Mouse (Mus musculus) G1E (cell line): Measurements from ENCODE around the gene Sac3d1. TPM values are rescaled to one million over a fixed set of nuclear protein-coding genes. Genes with fewer than 3 reads are reported as not detected.
A peak's percentile ranks its signal among the peaks of the same experiment; 100 is the strongest.

ENCODE experiments used
- ATAC-seq: 2 replicates; pipeline ENCODE4 v1.8.0; 2016; ENCODE audit warnings: mild to moderate bottlenecking; ENCODE audit not compliant: insufficient number of reproducible peaks, poor library complexity, low FRiP score, severe bottlenecking; ENCODE audit errors: extremely low read depth
- DNase-seq: peaks from one replicate; pipeline ENCODE4 v3.0.0; 2012; ENCODE audit warnings: low spot score
- H3K27me3 ChIP-seq: 2 replicates; pipeline ENCODE4 v1.6.1; 2012; ENCODE audit warnings: mild to moderate bottlenecking, low read length, inconsistent platforms; ENCODE audit not compliant: insufficient read depth
- H3K36me3 ChIP-seq: replicated peaks from 2 replicates; pipeline ENCODE3; 2012; ENCODE audit warnings: mild to moderate bottlenecking, inconsistent platforms
- H3K4me1 ChIP-seq: 2 replicates; pipeline ENCODE4 v1.6.1; 2012; ENCODE audit warnings: low read depth, low read length, inconsistent platforms, mixed read lengths; ENCODE audit not compliant: insufficient read depth
- H3K4me3 ChIP-seq: 2 replicates; pipeline ENCODE4 v1.5.1; 2012; ENCODE audit warnings: low read depth, mild to moderate bottlenecking, inconsistent platforms, low read length, moderate library complexity, mixed read lengths
- H3K9me3 ChIP-seq: replicated peaks from 2 replicates; pipeline ENCODE4 v1.6.1; 2012; ENCODE audit warnings: inconsistent platforms
- CTCF ChIP-seq: IDR thresholded peaks from 2 replicates; pipeline ENCODE4 v1.5.1; 2012; ENCODE audit warnings: low read depth, low read length, inconsistent platforms, mixed read lengths
- GATA1 ChIP-seq: IDR thresholded peaks from 2 replicates; pipeline ENCODE4 v1.6.1; 2012; ENCODE audit warnings: borderline replicate concordance, low read length, inconsistent platforms, mixed read lengths
- GATA2 ChIP-seq: IDR thresholded peaks from 2 replicates; pipeline ENCODE4 v1.6.1; 2012; ENCODE audit warnings: low read depth, low read length, inconsistent platforms, borderline replicate concordance
- POLR2AphosphoS5 ChIP-seq: IDR thresholded peaks from 2 replicates; pipeline ENCODE4 v1.6.1; 2012; ENCODE audit warnings: low read depth, low read length, inconsistent platforms; ENCODE audit not compliant: insufficient replicate concordance
- TAL1 ChIP-seq: conservative IDR thresholded peaks from 2 replicates; pipeline ENCODE4 v1.6.1; 2012; ENCODE audit warnings: low read depth, low read length, inconsistent platforms, mixed read lengths
- polyA plus RNA-seq: library from polyadenylated mRNA; stranded (reverse); fragments of >175 nt; gene quantifications from 2 replicates; pipeline ENCODE4 v1.2.3, GENCODE M21; 2012
- total RNA-seq, 2 experiments: library from RNA; stranded (forward) in 1 of 2; stranded (reverse) in 1 of 2; fragments of 200-1000 nt in 1 of 2; fragments of >200 nt in 1 of 2; fragmentation: Nextera tagmentation in 1 of 2; gene quantifications; 2 replicates each; pipeline ENCODE4 v1.2.3; 2014 to 2017

The Sac3d1 gene
- total and polyA plus RNA-seq, 3 experiments, result 7.9 to 69.2 (median 10.2) TPM

DNA sequence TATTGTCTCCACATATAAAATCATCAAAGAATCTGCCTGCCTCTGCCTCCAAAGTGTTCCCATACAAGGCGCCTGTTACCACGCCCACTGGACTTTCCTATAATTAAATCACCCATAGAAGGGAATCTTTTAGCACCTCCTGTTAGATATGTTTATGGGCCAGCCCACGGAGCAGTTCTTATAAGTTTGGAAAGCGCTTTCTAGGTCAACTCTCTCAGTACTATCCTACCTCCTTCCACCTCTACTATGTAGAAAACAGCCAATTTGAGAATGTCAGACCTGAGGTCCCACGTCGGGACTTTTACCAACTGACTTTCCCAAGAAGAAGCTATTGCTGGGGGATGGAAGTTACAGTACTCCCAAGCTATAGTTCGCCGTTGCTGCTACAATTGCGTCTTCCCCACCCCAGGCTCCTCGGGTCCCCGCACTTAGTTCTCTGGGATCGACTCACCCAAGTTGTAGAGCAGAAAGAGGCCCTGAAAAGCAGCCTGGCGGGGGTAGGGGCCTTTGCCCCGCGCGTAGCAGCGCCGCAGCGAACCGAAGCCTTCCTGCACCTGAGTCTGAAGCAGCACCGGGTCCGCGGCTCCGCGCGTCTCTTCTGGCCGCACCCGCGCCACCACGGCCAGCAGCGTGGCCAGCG, 984 bp downstream of the Sac3d1 start:
- H3K9me3 ChIP-seq, result no peaks in the 10 kb centered on the region
- peaks cover 75% of the 10 kb centered on the region for H3K36me3 ChIP-seq
- no peaks in the 10 kb centered on the region for H3K27me3 ChIP-seq
- ATAC-seq, result no peak
- H3K4me3 ChIP-seq, result peak overlapping the region; percentile 90
- TF ChIP-seq GATA1 (no peak), TAL1 (no peak), GATA2 (no peak), POLR2AphosphoS5 (no peak), CTCF (no peak)
- DNase-seq, result peak; percentile 16
- H3K4me1 ChIP-seq, result peaks cover 36% of the 10 kb centered on the region

GRCm38 (mm10) chr19:6116113-6116850, 2.2 kb downstream of the Sac3d1 start:
- TF ChIP-seq POLR2AphosphoS5, result no peak
- TF ChIP-seq TAL1, result no peak
- TF ChIP-seq CTCF, result no peak
- no peak for TF ChIP-seq GATA2
- TF ChIP-seq GATA1, result no peak
- H3K36me3 ChIP-seq, result peaks cover 73% of the 10 kb centered on the region

DNA sequence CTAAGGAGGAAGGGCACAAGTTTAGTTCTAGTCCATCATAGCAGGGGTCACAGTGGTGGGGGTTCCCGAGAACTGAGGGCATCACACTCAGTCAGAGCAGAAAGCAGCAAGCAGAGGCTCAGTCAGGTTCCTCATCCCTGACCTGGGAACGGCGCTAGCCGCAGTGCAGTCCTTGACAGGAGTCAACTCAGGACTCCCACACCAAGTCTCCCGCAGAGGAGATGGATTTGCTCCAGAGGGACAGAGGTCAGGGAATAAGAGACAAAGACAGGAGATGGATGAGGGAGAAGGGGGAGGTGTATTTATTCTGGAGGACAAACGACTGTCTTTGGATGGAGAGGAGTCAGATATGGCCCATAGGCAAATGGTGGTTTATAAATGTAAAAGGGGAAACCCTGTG, 5.3 kb downstream of the Sac3d1 start:
- DNase-seq, result no peak
- Histone ChIP-seq H3K4me1 (peaks cover 36% of the 10 kb centered on the region), H3K9me3 (no peaks in the 10 kb centered on the region), H3K27me3 (peaks cover 2% of the 10 kb centered on the region; the same call in 1 of the 2 replicates), H3K4me3 (no peak overlapping the region), H3K36me3 (peaks cover 66% of the 10 kb centered on the region)
- TF ChIP-seq CTCF, result no peak
- no peak for TF ChIP-seq POLR2AphosphoS5
- no peak for TF ChIP-seq TAL1
- no peak for TF ChIP-seq GATA1
- no peak for TF ChIP-seq GATA2
- ATAC-seq, result no peak

More at GRCm38 (mm10) chr19:6116113-6116850, 2.2 kb downstream of the Sac3d1 start:
- DNase-seq (no peak), ATAC-seq (no peak)
- Histone ChIP-seq H3K4me3 (peak overlapping the region; percentile 41; the same call in 1 of the 2 replicates), H3K4me1 (peaks cover 36% of the 10 kb centered on the region), H3K9me3 (no peaks in the 10 kb centered on the region), H3K27me3 (no peaks in the 10 kb centered on the region)

GRCm38 (mm10) chr19:6105586-6105985, 12.9 kb downstream of the Sac3d1 start, which contains the start of gene Naaladl1:
Gene Naaladl1, plus strand, starts transcription at chr19:6105782.
- Histone ChIP-seq H3K27me3 (peaks cover 2% of the 10 kb centered on the region; the same call in 1 of the 2 replicates), H3K9me3 (no peaks in the 10 kb centered on the region), H3K36me3 (peaks cover 31% of the 10 kb centered on the region), H3K4me3 (peak within 1 kb of the TSS; percentile 31; the same call in 1 of the 2 replicates), H3K4me1 (peaks cover 62% of the 10 kb centered on the region)
- DNase-seq (no peak), ATAC-seq (no peak)
- no peak for TF ChIP-seq TAL1
- no peak for TF ChIP-seq GATA1
- no peak for TF ChIP-seq GATA2
- no peak for TF ChIP-seq CTCF
- TF ChIP-seq POLR2AphosphoS5, result no peak

DNA sequence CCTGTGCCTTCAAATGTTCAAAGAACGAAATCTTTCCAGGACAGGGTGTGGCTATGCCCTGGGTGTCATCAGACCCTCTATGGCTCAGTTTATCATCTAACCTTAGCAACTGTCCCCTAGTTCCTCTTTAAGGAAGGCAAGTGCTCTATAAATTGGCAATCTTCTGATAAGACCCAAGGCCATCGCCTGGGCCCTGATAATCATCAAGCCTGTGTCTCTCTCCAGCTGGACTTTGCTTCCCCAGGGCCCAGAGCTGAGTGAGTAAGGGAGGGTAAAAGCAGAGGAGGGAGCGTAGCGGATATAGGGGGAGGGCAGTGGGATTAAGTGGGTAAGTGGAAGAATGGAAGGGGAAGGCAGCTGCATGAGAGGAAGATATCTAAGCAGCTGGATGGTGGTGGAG, 14.0 kb downstream of the Sac3d1 start:
- ATAC-seq, result peak; percentile 77
- H3K4me1 ChIP-seq, result peaks cover 62% of the 10 kb centered on the region

More for the DNA sequence above, 14.0 kb downstream of the Sac3d1 start:
- DNase-seq, result peak; percentile 65
- Histone ChIP-seq H3K9me3 (no peaks in the 10 kb centered on the region), H3K4me3 (peak overlapping the region; percentile 31; the same call in 1 of the 2 replicates), H3K27me3 (no peaks in the 10 kb centered on the region; the same call in 1 of the 2 replicates), H3K36me3 (peaks cover 37% of the 10 kb centered on the region)
- no peak; the same call in 1 of the 2 replicates for TF ChIP-seq TAL1
- no peak for TF ChIP-seq GATA1
- TF ChIP-seq CTCF, result no peak
- no peak for TF ChIP-seq GATA2
- TF ChIP-seq POLR2AphosphoS5, result no peak
